Mouse (Mus musculus): Measurements from ENCODE around the gene Diras1.
"Not testable (repeated sequence)": the region's sequence is repeated elsewhere in the genome, so short reads cannot be mapped to it uniquely, and the experiment has no call there.

Gene Diras1

DNA sequence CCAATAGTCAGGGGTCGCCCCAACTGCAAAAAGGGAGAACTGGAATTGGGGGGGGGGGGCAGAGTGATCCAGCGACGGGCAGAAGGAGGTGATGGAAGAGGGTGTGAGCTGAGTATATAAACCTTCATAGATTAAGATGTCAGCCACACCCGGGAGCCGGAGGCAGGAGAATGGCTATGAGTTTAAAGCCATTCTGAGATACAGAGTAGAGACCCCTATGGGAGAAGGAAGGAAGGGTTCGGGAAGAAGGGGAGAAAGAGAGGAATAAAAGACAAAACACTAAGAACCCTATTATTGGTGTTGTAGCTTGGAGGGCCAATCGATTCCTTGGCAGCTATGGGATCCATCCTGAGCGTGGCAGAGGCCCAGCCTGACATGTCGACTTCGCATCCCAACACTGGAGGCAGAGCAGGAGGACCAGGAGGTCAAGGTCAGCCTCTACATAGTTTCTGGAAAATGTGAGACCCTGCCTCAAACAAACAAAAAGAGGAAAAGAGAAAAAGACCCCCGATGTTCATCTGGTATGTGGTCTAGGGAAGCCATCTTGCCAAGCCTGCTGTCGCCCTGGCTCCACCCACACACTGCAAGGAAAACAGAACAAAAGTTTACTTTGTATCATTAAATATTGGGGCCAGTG is at the start of gene Diras1:
TSS of gene Diras1 (minus strand) at position 24 of the 637 bp plus-strand sequence.
- DNase-seq (ENCODE audit: low spot score in 2 of 2), result no peak

DNA sequence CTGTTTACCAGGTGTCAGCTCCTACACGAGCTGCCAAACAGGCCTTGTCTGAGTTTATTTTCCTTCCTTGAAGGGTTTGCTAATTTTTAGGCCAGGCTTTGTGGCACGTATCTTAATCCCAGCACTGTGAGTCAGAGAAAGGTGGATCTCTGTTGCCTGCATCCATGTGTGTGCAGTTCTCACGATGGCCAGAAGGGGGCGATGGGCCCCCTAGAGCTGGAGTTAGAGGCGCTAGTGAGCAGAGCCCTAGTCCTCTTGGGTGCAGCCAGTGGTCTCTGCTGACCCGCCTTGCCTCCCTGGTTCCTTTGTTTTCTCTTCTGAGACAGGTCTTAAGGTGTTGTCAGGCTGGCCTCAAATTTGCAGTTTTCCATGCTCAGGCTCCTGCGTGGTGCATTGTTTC is 48.0 kb upstream of the Diras1 start:
- DNase-seq (ENCODE audit: low spot score in 2 of 2), result no peak

DNA sequence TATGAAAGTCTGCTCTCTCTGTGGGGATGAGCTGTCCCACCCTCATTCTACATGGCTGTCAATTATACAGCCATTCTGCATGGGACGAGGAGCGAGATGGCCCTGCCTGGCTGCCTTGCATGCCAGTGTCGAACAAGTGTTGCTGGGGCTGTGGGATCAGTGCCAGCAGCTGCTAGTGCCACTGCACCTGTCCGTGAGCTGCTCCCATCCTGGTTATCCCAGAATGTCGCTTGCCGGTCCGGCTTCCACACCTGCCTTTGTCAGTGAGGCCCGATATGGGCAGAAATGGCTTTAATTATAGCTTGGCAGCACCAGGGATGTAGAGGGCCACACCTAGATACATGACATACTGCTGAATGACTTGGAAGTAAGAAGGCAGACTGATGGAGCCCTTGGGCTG is 46.8 kb upstream of the Diras1 start:
- DNase-seq (ENCODE audit: low spot score in 2 of 2), result no peak

DNA sequence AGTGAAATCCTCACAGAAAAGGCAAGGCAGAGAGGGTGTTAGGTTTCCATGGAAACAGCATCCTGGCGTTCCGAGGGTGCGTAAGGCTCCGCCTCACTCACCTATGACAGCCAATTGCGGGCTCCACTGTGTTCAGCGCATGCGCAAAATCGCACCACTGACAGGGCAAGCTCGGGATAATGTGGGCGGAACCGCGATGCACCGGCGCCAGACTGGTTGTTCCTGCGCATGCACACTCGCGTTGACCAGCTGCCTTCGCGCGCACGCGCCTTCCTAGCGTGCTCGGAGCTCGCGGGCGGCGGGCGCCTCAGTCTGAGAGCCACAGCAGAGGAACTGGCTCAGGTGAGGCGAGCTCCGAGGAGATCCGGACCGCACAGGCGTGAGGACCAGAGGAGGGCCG is 44.4 kb upstream of the Diras1 start, which contains the start of gene Thop1:
TSS of gene Thop1 (plus strand) at position 200 of the 400 bp plus-strand sequence.
- DNase-seq (ENCODE audit: low spot score in 2 of 2), result peak; percentile 97

DNA sequence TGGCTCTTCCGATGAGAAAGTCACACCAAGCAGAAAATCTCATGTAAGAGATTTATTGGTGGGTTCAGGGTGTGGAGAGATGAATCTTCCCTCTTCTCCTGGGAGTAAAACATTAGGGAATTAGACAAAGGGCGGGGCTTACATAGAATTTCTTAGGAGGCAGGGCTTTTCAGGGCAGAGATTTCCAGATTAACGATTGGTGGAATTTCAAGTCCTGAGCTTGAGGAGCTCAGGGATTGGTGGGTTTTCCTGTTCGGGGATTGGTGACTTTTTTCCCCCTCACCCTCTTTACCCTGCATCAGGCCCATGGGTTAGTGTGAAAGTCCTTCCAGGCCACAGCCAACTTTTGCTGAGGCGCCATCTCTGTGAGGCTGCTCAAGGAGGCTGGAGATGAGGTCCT is 43.2 kb upstream of the Diras1 start:
- no peak for DNase-seq (ENCODE audit: low spot score in 2 of 2)

DNA sequence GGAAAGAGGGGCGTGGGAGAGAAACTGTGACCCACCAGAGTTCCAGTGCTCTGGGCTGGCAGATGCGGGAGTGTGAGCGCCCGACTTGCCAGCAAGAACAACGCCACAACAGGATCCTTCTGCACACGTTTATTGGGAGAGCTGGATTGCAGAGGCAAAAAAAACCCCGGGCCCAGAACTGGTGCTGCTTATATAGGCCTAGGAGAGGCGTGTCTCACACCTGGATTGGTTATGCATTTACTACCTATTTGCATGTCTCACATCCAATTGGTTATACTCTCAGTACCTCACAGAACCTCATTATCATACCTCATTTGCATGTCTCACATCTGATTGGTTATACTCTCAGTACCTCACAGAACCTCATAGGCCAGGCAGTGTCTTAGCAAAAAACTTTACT is 39.1 kb upstream of the Diras1 start:
- DNase-seq (ENCODE audit: low spot score in 2 of 2), result not testable (repeated sequence)

DNA sequence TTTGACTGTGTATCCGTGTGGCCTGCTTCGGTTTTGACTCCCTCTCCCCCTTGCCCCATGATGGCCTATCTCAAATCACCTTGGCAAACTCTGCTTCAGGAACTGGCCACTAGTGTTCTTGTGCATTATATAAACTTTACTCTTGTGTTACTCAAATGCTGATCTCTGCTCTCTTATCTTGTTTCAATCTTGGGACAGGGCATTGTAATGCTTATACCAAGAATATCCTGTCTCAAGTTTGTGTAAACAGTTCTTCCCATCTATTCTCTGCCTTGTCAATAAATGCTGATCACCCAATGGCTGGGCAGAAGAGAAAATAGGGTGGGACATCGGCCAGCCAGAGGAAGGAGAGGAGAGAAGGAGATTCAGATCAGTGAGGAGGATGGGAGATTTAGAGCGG is 37.2 kb upstream of the Diras1 start:
- no peak for DNase-seq (ENCODE audit: low spot score in 2 of 2)

DNA sequence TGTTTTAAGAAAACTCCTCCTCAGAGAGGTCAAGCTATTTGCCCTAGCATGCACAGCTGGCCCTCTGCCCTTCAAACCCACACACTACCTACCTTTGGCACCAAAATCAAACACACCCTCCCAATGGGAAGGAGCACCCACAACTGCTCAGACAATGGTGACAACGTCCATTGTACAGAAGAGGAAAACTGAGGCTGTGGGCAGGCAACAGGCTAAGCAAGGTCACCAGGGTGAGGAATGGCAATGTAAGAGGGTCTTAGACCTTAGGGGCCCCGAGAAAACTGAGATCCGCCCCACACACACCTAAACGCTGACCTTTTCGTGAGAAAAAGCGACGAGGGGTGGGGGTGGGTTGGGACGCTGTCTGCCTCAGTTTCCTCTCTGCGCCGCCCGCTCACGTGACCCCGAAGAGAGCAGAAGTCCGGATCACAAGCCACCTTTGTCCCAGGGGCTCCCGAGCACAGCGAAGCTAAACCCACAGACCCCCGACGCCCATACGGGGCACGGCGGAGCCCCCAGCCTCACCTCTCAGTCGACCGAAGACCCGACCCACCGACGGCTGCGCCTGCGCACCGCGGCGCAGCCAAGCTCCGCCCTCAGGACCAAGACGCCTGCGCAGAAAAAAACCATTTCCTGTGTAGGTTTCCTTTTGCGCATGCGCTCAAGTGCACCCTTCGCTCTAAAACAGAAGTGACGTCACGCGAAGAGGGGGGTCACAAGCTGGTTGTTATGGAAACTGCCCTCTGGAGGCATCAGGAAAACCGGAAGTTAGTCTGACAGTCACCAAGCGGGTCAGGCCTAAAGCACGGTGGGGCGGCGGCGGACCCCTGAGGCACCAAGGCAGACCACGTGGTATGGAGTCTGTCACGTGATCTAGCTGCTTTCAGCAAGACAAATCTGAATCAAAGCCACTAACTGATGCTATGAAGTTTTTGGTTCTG is 34.4 kb upstream of the Diras1 start, which contains the start of gene Sgta:
TSS of gene Sgta (minus strand) at position 579 of the 941 bp plus-strand sequence.
- DNase-seq (ENCODE audit: low spot score in 2 of 2), result peak; percentile 96 to 98

DNA sequence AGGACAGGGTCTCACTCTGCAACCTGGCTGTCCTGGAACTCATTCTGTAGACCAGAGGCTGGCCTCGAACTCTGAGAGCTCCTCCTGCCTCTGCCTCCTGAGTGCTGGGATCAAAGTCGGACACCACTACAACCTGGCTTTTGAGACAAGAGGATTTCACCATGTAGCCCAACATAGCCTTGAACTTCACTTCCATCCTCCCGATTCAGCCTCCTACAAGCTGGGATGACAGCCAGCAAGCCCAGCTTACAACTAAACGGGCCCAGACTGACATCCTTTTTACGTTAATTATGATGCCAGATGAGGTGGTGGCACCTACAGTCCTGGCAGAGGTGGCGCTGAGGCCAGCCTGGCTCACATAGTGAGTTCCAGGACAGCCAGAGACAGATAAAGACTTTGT is 33.4 kb upstream of the Diras1 start:
- no peak for DNase-seq (ENCODE audit: low spot score in 2 of 2)

DNA sequence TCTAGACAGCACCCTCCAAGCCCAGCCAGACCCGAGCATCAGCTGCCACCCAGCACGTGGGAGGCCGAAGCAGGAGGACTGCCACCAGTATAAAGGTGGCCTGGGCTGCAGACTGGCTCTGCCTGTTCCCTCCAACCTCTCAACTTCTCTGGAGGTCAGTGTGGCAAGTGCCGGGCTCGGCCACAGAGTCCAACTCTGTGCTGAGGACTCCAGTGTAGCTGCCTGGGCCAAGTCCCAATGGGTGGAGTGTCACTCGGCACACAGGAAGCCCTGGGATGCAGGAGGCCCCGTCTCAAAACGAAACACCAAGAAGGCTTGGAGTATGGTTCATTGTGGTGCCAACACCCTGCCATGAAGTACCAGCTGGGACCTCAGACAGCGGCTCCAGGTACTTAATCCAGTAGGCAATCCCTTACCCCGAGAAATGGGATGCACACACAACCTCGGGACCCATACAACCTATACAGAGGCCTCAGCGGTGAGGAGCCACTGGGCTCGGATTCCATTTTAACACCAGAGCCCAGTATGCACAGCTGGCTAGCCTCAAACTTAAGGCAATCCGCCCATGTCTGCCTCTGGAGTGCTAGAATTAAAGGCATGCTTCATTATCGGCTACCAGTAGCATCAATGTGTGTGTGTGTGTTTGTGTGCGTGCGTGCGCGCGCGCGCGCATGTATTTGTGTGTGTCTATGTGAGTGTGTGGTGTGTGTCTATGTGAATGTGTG is 32.1 kb upstream of the Diras1 start:
- DNase-seq (ENCODE audit: low spot score in 2 of 2), result no peak

DNA sequence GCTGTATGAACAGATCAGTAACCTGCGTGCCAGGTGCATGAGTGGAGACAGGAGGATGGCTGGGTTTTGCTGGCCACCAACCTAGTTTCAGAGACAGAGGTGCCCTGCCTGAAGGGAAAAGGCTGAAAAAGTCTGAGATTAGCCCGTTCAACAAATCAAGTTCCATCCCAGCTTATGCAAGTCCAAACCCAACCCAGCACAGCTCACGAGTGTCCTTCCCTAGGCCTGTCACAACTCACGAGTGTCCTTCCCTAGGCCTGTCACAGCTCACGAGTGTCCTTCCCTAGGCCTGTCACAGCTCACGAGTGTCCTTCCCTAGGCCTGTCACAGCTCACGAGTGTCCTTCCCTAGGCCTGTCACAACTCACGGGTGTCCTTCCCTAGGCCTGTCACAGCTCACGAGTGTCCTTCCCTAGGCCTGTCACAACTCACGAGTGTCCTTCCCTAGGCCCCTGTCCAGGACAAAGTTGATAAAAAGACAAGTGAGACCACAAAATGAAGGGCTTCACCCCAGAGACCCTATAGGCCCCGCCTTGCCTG is 30.4 kb upstream of the Diras1 start:
- DNase-seq (ENCODE audit: low spot score in 2 of 2), result not testable (repeated sequence)

DNA sequence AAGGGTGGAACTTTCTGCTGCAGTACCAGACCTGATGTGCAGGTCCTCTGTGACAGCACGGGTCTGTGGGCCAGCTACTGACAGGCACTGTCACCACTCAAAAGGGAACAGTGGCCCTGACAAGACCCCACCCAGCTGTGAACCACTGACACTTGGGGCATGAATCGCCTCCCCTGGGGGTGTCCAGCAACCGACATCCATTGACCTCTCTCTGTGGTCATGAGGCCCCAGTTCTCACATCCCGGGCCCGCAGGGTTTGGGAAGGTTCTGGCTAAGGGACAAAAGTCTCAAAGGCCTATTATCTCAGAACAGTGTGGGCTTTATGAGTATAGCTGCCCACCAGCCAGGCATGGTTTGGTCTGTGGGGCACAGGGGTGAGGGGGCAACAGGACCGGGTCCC is 29.7 kb upstream of the Diras1 start:
- DNase-seq (ENCODE audit: low spot score in 2 of 2), result no peak

DNA sequence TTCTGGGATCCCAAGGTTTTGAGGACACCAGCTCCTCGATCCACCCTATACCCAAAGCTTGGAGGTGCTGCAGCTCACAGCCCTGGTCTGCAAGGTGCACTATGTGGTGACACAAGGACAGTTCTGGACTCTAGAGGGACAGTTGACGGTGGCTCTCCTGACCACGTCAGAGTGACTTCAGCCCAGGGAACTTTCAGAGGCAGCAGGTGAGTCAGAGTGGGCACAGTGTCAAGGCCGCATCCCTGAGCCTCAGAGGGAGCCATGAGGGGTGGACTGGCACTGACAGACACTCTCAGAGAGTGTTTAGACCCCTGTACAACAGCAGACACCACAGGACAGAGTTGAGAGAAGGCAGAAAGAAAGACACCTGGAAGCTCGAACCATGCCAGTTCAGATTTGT is 27.1 kb upstream of the Diras1 start:
- no peak for DNase-seq (ENCODE audit: low spot score in 2 of 2)

DNA sequence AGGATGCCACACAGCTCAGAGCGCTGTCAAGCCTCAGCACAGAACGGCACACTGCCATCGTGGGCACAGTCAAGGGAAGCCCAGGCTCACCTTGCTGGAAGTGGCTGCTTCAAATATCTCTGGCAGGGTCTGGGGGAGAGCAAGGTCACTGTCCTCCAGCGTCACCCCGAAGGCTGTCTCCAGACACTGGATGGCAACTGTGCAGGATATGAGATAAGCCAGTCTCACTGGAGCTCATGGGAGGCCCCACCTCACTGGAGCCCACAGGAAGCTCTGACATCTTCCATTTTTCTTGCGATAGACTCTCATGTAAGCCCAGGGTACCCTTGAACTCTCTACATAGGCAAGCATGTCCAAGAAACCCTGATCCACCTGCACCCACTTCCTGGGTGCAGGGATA is 25.7 kb upstream of the Diras1 start:
- no peak for DNase-seq (ENCODE audit: low spot score in 2 of 2)

DNA sequence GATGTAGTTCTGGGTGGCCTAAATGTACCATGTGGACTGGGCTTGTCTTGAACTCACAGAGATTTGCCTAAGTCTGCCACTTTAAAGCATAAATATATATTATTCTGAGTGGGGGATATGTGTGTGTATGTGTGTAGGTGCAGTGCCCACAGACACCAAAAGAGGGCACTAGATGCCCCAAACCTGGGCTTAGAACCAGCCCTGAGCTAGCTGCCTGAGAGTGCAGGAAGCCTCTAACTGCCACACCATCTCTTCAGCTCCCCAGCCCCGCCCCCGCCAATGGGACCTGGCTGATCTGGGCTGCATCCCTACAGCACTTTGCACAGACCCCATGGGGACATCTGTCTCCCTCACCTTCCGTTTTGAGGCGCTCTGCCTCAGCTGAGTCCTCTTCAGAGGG is 25.2 kb upstream of the Diras1 start:
- peak; percentile 26 to 47 for DNase-seq (ENCODE audit: low spot score in 2 of 2)

DNA sequence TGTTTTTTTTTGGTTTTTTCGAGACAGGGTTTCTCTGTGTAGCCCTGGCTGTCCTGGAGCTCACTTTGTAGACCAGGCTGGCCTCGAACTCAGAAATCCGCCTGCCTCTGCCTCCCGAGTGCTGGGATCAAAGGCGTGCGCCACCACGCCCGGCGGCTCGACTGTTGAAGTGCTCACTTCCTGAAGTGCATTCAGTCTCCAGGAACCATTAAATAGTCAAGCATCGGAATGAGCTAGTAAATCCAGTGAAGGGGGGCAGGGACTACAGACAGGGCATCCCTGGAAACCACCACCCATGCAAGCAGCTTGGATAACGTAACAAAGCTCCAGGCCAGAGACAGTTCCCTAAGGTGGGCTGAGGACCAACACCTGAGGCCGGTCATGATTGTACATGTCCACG is 19.8 kb upstream of the Diras1 start:
- not testable (repeated sequence) for DNase-seq (ENCODE audit: low spot score in 2 of 2)

DNA sequence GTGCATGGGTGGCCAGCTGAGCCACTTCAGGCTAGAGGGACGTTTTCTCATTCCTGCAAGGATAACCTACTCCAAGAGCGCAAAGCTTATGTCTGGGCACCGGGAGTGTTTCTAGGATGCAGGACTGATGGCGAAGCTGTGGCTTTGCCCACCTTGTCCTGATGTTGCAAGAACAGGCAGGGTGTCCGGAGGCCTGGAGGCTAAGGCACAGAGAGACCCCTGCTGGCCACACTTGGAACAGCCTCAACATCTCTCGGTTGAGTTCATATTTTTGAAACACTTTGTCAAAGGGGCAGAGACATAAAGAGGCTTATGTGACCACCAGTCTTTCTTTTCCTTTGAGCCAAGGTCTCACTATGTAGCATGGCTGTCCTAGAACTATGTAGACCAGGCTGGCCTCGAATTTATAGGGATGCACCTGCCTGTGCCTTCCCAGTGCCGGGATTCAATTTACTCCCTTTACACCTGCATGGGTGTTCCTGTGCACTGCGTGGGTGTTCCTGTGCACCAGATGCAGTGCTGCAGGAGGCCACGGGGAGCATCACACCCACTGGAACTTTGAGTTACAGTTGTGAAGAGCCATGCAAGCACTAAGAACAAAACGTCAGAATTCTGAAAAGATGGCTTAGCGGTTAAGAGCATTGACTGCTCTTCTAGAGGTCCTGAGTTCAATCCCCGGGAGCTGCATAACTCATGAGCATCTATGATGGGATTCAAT is 16.2 kb upstream of the Diras1 start:
- peak; percentile 47 to 76 for DNase-seq (ENCODE audit: low spot score in 2 of 2)

DNA sequence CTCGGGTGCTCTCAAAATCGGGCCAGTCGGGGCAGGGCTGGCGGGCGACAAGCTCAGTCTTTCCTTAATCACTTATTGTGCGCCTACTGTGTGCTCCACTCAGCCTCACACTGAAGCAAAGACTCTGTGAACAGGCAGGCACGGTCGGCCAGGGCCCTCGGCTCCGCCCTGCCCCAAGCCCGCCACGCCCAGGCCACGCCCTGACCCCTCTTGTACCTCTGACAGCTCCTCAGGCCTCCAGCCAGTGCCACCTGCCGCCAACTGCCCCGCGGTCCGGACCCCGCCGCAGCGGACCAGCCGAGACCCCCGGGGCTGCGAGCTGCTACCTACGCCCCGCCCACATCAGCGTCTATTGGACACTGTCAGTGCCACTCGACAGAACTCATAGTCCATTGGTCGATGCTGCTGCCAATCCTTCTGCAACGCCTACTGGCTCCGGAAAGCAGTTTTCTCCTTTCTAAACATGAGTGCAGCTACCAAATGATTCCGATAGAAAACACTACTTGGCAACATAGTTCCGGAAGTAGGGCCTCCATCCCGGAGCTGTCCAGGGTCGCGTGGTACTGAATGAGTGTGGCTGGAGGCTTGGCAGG is 11.6 kb upstream of the Diras1 start, which contains the start of gene Slc39a3:
TSS of gene Slc39a3 (minus strand) at position 439 of the 593 bp plus-strand sequence.
- peak; percentile 98 to 99 for DNase-seq (ENCODE audit: low spot score in 2 of 2)

DNA sequence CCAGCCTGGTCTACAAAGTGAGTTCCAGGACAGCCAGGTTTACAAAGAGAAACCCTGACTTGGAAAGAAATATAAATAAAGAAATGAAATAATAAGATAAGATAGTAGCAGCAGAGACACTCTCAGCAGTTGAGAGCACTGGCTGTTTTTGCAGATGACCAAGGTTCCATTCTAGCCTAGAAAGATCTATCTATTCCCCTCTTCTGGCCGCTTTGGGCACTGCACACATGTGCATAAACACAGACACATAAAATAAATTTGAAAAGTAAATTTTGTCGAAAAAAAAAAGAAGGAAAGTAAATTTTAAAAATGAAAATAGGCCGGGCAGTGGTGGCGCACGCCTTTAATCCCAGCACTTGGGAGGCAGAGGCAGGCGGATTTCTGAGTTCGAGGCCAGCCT is 10.8 kb upstream of the Diras1 start:
- DNase-seq (ENCODE audit: low spot score in 2 of 2), result no peak

DNA sequence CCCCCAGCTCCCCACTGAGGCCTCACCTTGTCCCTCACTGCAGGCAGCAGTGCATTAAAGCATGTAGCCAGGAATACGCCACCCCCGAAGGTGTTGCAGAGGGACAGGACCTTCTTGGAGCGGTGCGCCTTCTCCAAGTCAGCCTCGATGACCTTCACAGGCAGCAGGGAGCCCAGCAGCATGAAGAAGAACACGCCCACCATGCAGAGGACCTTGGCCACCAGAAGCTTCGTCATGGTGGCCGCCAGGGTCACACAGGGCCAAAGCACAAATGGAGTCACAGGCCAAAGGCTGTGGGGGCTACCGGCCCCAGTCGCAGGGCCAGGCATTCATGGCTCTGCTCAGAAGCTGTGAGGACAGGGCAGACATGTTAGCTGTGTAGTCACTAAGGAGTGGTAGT is 8.1 kb upstream of the Diras1 start:
- no peak for DNase-seq (ENCODE audit: low spot score in 2 of 2)

DNA sequence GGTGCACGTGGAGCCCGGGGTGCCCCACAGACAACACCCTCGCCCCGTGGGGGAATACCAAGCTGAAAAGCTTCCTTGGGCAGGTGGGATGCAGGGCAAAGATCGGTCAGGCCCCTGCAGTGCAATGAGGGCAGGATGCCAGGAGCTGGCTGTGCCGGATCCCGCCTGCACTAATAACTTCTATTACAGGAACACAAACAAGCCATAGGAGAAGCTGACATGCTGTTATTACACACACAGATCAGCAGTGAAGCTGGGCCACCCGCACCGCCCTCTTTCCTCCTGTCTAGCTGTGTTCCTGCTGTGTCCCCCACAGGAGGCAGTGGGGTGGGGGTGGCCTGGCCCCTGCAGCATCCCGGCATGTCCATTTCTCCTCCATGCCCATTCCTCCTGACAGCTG is 3.6 kb upstream of the Diras1 start:
- DNase-seq (ENCODE audit: low spot score in 2 of 2), result no peak

Data from thymus, postnatal 10 days (tissue).